ENCODE assay signal across 9 mouse cellular contexts in genomic region chr11:20329711-20330110, GRCm38 (mm10). TPM values are rescaled to one million over a fixed set of nuclear protein-coding genes. Genes with fewer than 3 reads are reported as not detected.
DNase-seq lines count a peak whose midpoint lies in the region; ATAC-seq and TF ChIP-seq lines count a peak whose summit lies in the region.
"Had no signal": no experiment of that assay in that cellular context is flagged by ENCODE, and none has a peak within 500 bp of the region (broad histone marks: within the 10 kb centered on the region; RNA-seq: fewer than 3 reads in every experiment).

No protein-coding gene starts in this region.

- no peak for TF ChIP-seq POLR2A in MEL (IDR thresholded peaks at IDR 0.05; ENCODE audit: control insufficient read depth in 1 of 2, insufficient read depth in 1 of 2, low read depth in 1 of 2, low read length in 2 of 2, poor library complexity in 1 of 2)

- 93% methylated on average over 5 of the region's 5 CpGs for WGBS in hindbrain, embryonic 14.5 days
- WGBS in midbrain, postnatal 0 days = 97% methylated on average over 5 of the region's 5 CpGs

- no peak overlapping the region for H3K27ac ChIP-seq in layer of hippocampus, adult 2 months
- H3K27ac ChIP-seq in MEL (ENCODE audit: control insufficient read depth, low read depth, low read length) = no peak overlapping the region
- H3K27ac ChIP-seq in hindbrain, embryonic 14.5 days = peak overlapping the region; percentile 34; the same call in 1 of the 2 replicates
- H3K27ac ChIP-seq in midbrain, postnatal 0 days (ENCODE audit: low read depth, low read length) = no peak overlapping the region

- TF ChIP-seq RAD21 in MEL (IDR thresholded peaks at IDR 0.05; ENCODE audit: low read depth, low read length) = no peak

- H3K79me2 ChIP-seq in MEL (ENCODE audit: control insufficient read depth, insufficient read depth, low read length, poor library complexity) = peaks cover 43% of the 10 kb centered on the region

- peaks cover 3 to 31% of the 10 kb centered on the region in 2 experiments; a peak in 3 of 4 replicates for H3K36me3 ChIP-seq in MEL (ENCODE audit: control insufficient read depth in 1 of 2, insufficient read depth in 2 of 2, low read length in 2 of 2)
- no peaks in the 10 kb centered on the region for H3K36me3 ChIP-seq in hindbrain, embryonic 14.5 days (replicated peaks; ENCODE audit: control insufficient read depth, insufficient read depth)
- H3K36me3 ChIP-seq in midbrain, postnatal 0 days (ENCODE audit: insufficient read depth, low read length) = no peaks in the 10 kb centered on the region

- no peaks in the 10 kb centered on the region for H3K9me3 ChIP-seq in MEL (replicated peaks; ENCODE audit: insufficient read depth, low read length)
- H3K9me3 ChIP-seq in hindbrain, embryonic 14.5 days (ENCODE audit: control insufficient read depth, low read length) = no peaks in the 10 kb centered on the region
- H3K9me3 ChIP-seq in midbrain, postnatal 0 days (ENCODE audit: low read length) = no peaks in the 10 kb centered on the region

- TF ChIP-seq EP300 in MEL (IDR thresholded peaks at IDR 0.05; ENCODE audit: low read depth in 1 of 2, low read length in 2 of 2) = no peak

- peaks cover 15 to 36% of the 10 kb centered on the region in 2 experiments for H3K4me1 ChIP-seq in MEL (ENCODE audit: control insufficient read depth in 1 of 2, insufficient read depth in 2 of 2, low read length in 2 of 2)
- H3K4me1 ChIP-seq in hindbrain, embryonic 14.5 days (replicated peaks; ENCODE audit: control insufficient read depth, insufficient read depth, low read length) = peaks cover 22% of the 10 kb centered on the region
- H3K4me1 ChIP-seq in midbrain, postnatal 0 days (ENCODE audit: insufficient read depth, low read length) = peaks cover 17% of the 10 kb centered on the region; the same call in 1 of the 2 replicates

- TF ChIP-seq CTCF in layer of hippocampus, adult 2 months (conservative IDR thresholded peaks at IDR 0.05) = no peak
- no peak for TF ChIP-seq CTCF in MEL (IDR thresholded peaks at IDR 0.05 in 2 of 3, conservative IDR thresholded peaks at IDR 0.05 in 1 of 3; ENCODE audit: control insufficient read depth in 1 of 3, insufficient read depth in 1 of 3, low read depth in 2 of 3, low read length in 3 of 3, poor library complexity in 1 of 3, severe bottlenecking in 1 of 3)
- no peak for TF ChIP-seq CTCF in midbrain, postnatal 0 days (IDR thresholded peaks at IDR 0.05)

- peak overlapping the region; percentile 31; the same call in 1 of the 2 replicates for H3K4me3 ChIP-seq in layer of hippocampus, adult 2 months
- peak overlapping the region; percentile 66 to 90 for H3K4me3 ChIP-seq in MEL (ENCODE audit: control insufficient read depth in 1 of 2, insufficient read depth in 1 of 2, low read depth in 2 of 2, low read length in 2 of 2)
- peak overlapping the region; percentile 61 for H3K4me3 ChIP-seq in hindbrain, embryonic 14.5 days (replicated peaks; ENCODE audit: low read length)
- H3K4me3 ChIP-seq in midbrain, postnatal 0 days (ENCODE audit: low read depth, low read length) = peak overlapping the region; percentile 29; the same call in 1 of the 2 replicates

- no peak for ATAC-seq in hindbrain, embryonic 14.5 days (ENCODE audit: low FRiP score)
- ATAC-seq in midbrain, postnatal 0 days (ENCODE audit: low FRiP score) = no peak

- H3K27me3 ChIP-seq in MEL (ENCODE audit: control insufficient read depth in 1 of 2, insufficient read depth in 2 of 2, low read length in 2 of 2) = no peaks in the 10 kb centered on the region
- no peaks in the 10 kb centered on the region for H3K27me3 ChIP-seq in hindbrain, embryonic 14.5 days (ENCODE audit: control insufficient read depth, insufficient read depth, low read length)
- no peaks in the 10 kb centered on the region for H3K27me3 ChIP-seq in midbrain, postnatal 0 days (ENCODE audit: insufficient read depth, low read length)

- H3K4me2 ChIP-seq in hindbrain, embryonic 14.5 days (replicated peaks) = peak overlapping the region; percentile 82
- peak overlapping the region; percentile 73 for H3K4me2 ChIP-seq in midbrain, postnatal 0 days (ENCODE audit: low read depth, low read length, poor library complexity, severe bottlenecking)

- H3K9ac ChIP-seq in MEL (ENCODE audit: control insufficient read depth, low read depth, low read length, poor library complexity, severe bottlenecking) = peak overlapping the region; percentile 36
- no peak overlapping the region for H3K9ac ChIP-seq in hindbrain, embryonic 14.5 days
- no peak overlapping the region for H3K9ac ChIP-seq in midbrain, postnatal 0 days (replicated peaks; ENCODE audit: low read length, poor library complexity, severe bottlenecking)

- DNase-seq in layer of hippocampus, adult 2 months (ENCODE audit: low spot score in 2 of 2) = no peak
- no peak for DNase-seq in layer of hippocampus, postnatal 36 days
- DNase-seq in MEL (ENCODE audit: low read depth, low spot score) = peak; percentile 80
- DNase-seq in hindbrain, embryonic 14.5 days (ENCODE audit: low spot score) = no peak
- DNase-seq in midbrain, postnatal 0 days (ENCODE audit: low spot score) = no peak
- no peak for DNase-seq in urinary bladder, postnatal 25 days (ENCODE audit: low spot score)
- DNase-seq in ovary, postnatal 36 days (ENCODE audit: low spot score) = no peak
- DNase-seq: cerebellum, adult 9-11 months; heart, adult 11 months had no signal

TF ChIP-seq in MEL, 35 proteins besides CTCF, POLR2A, EP300 and RAD21:
- TF ChIP-seq TAL1 (IDR thresholded peaks at IDR 0.05; ENCODE audit: low read length) (no peak), CHD1 (IDR thresholded peaks at IDR 0.05; ENCODE audit: low read depth, low read length) (no peak), GATA1 (IDR thresholded peaks at IDR 0.05; ENCODE audit: low read depth, low read length) (no peak), TBP (IDR thresholded peaks at IDR 0.05; ENCODE audit: low read depth, low read length) (no peak), MYB (IDR thresholded peaks at IDR 0.05; ENCODE audit: low read depth, low read length) (no peak), CHD2 (IDR thresholded peaks at IDR 0.05; ENCODE audit: low read length) (no peak), KAT2A (conservative IDR thresholded peaks at IDR 0.05; ENCODE audit: low read depth, low read length) (no peak), GABPA (IDR thresholded peaks at IDR 0.05; ENCODE audit: low read depth, low read length) (no peak), UBTF (IDR thresholded peaks at IDR 0.05; ENCODE audit: borderline replicate concordance, insufficient read depth, low read depth, low read length) (no peak), MYC (IDR thresholded peaks at IDR 0.05; ENCODE audit: low read depth, low read length) (no peak), USF1 (IDR thresholded peaks at IDR 0.05; ENCODE audit: low read depth, low read length) (no peak), MEF2A (IDR thresholded peaks at IDR 0.05; ENCODE audit: extremely low read depth, insufficient replicate concordance, low read depth, low read length, poor library complexity, severe bottlenecking) (no peak), SIN3A (IDR thresholded peaks at IDR 0.05; ENCODE audit: low read length) (no peak; the same call in 1 of the 2 replicates), NELFE (IDR thresholded peaks at IDR 0.05; ENCODE audit: low read depth, low read length) (no peak), ZC3H11A (IDR thresholded peaks at IDR 0.05; ENCODE audit: low read depth, low read length) (no peak), ETS1 (IDR thresholded peaks at IDR 0.05; ENCODE audit: low read depth, low read length) (no peak), JUND (IDR thresholded peaks at IDR 0.05; ENCODE audit: low read depth, low read length) (no peak), BHLHE40 (IDR thresholded peaks at IDR 0.05; ENCODE audit: borderline replicate concordance, low read depth, low read length) (no peak)

RNA-seq across cellular contexts. Expression of gene Slc1a4, which starts 2.8 kb away (rescaled TPM):
- total RNA-seq in layer of hippocampus, adult 2 months (2021) = 10 to 100 TPM; 36.9 to 39.2 TPM
- total RNA-seq in layer of hippocampus, postnatal 36 days (2021) = 10 to 100 TPM; 40.0 to 40.5 TPM
- total RNA-seq in MEL (2012; rRNA removed) = 21.7 and 40.8 TPM in 2 replicates
- polyA plus RNA-seq in MEL (2012; ENCODE audit: insufficient read depth in 1 of 2, insufficient read length in 2 of 2, low read depth in 1 of 2, low replicate concordance in 2 of 2, missing spikeins in 1 of 2) = 10 to 100 TPM in 1 of 2 experiments, not detected in 1; 32.3 TPM
- polyA plus RNA-seq in hindbrain, embryonic 14.5 days (2014; fragmentation: Nextera tagmentation; extraction: Ambion mirVana) = 70.8 and 81.9 TPM in 2 replicates
- total RNA-seq in midbrain, postnatal 0 days (2014; rRNA removed) = 177 and 180 TPM in 2 replicates
- polyA plus RNA-seq in midbrain, postnatal 0 days (2015; fragmentation: Nextera tagmentation; extraction: Ambion mirVana) = 70.3 and 76.5 TPM in 2 replicates
